16 mouse cellular contexts compared by ENCODE assay signal in the genomic region with DNA sequence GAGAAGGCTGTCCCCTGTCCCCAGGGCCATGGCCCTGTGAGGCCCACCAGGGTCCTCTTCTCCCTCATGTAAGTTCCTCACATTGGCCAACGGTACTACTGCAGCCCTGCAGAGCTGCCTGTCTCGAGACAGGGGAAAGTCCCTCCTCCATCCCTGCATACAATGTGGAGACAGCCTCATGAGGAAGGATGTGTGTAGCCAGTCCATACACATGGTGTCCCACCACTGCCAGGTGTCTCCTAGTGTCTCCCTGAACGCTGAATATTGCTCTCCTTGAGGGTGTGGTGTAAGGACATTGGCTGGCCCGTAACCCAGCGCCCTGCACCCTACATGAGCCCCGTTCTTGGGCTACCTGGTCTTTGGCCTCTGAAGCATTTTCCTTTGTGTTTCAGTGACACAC. TPM values are rescaled to one million over a fixed set of nuclear protein-coding genes. Genes with fewer than 3 reads are reported as not detected.
"Had no signal": no experiment of that assay in that cellular context is flagged by ENCODE, and none has a peak within 500 bp of the region (broad histone marks: within the 10 kb centered on the region; RNA-seq: fewer than 3 reads in every experiment).

No protein-coding gene starts in this region.

- H3K4me3 ChIP-seq: midbrain, embryonic 13.5 days; midbrain, embryonic 15.5 days; neural tube, embryonic 12.5 days; stomach, embryonic 15.5 days had no signal

- H3K9me3 ChIP-seq: midbrain, embryonic 13.5 days; midbrain, embryonic 15.5 days; neural tube, embryonic 12.5 days; stomach, embryonic 15.5 days had no signal

- H3K27ac ChIP-seq: liver, embryonic 14.5 days; midbrain, embryonic 13.5 days; midbrain, embryonic 15.5 days; neural tube, embryonic 12.5 days; stomach, embryonic 15.5 days had no signal

- DNase-seq: lung, adult 18-20 months; lung, embryonic 14.5 days; lung, postnatal 10 days; lung, postnatal 4 days; right cerebral cortex, postnatal 14 days; thymus, adult 18-20 months had no signal

- ATAC-seq: midbrain, embryonic 13.5 days; midbrain, embryonic 15.5 days had no signal

- H3K36me3 ChIP-seq: midbrain, embryonic 15.5 days; neural tube, embryonic 12.5 days; stomach, embryonic 15.5 days had no signal

- H3K4me1 ChIP-seq: midbrain, embryonic 13.5 days; midbrain, embryonic 15.5 days; neural tube, embryonic 12.5 days; stomach, embryonic 15.5 days had no signal

- H3K27me3 ChIP-seq: midbrain, embryonic 13.5 days; midbrain, embryonic 15.5 days; neural tube, embryonic 12.5 days; stomach, embryonic 15.5 days had no signal

- H3K4me2 ChIP-seq: lung, embryonic 14.5 days; midbrain, embryonic 11.5 days; midbrain, embryonic 13.5 days; midbrain, embryonic 15.5 days; neural tube, embryonic 12.5 days; stomach, embryonic 15.5 days had no signal

- H3K9ac ChIP-seq: liver, embryonic 14.5 days; lung, embryonic 14.5 days; midbrain, embryonic 13.5 days; midbrain, embryonic 15.5 days; neural tube, embryonic 12.5 days; stomach, embryonic 15.5 days had no signal

RNA-seq across cellular contexts. Expression of gene Gabrd, which starts 28.4 kb away (rescaled TPM):
- total RNA-seq: neutrophil, adult 5-6 weeks had no signal
- polyA plus RNA-seq: liver, embryonic 14.5 days; liver, embryonic 16.5 days; lung, embryonic 14.5 days; midbrain, embryonic 11.5 days; stomach, embryonic 15.5 days had no signal

RNA-seq across cellular contexts. Expression of gene Tmem52, which starts 42.6 kb away (rescaled TPM):
- total RNA-seq: monocyte, adult 5-6 weeks; neutrophil, adult 5-6 weeks had no signal
- polyA plus RNA-seq: liver, embryonic 14.5 days; lung, embryonic 14.5 days; midbrain, embryonic 11.5 days; midbrain, embryonic 13.5 days; neural tube, embryonic 12.5 days; neural tube, embryonic 14.5 days had no signal
